Mouse (Mus musculus): ENCODE measurements around the gene Kcnma1.

Gene Kcnma1

DNA sequence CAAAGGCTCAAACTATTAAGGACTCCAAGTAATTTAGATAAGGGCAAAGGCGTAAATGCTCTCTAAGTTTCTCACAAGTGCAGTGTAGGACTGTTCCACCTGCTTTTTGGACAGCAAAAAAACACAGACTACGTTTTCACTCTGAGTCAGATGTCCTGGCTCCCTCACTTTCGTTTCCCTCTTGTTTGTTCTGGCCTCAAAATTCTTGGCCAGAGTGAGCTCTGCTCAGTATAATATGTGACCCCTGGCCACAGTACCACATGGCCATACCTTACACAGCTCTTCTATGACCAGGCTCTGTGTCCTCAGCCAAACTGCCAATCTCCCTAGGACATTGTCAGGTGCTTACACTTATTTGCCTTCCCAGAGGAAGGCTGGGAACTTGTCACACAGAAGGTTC is 241.6 kb downstream of the Kcnma1 start:
- DNase-seq: no peak

DNA sequence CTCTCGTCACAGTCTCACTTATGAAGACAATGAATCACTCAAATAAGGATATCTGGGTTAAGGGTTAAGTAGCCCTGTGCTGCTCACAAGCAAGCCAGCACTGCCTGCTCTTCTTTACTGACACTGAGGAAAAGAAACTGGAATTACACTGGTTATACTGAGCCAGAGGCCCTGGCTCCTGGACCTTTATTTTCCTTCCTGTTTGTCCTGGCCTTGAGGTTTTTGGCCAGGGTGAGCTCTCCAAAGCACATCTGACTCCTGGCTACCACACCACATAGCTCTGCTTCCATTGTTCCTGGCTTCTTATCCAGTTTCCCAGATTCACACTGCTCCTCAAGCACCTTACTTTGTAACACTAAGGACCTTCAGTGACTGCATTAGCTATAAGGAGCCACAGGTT is 242.5 kb downstream of the Kcnma1 start:
- no peak for DNase-seq

DNA sequence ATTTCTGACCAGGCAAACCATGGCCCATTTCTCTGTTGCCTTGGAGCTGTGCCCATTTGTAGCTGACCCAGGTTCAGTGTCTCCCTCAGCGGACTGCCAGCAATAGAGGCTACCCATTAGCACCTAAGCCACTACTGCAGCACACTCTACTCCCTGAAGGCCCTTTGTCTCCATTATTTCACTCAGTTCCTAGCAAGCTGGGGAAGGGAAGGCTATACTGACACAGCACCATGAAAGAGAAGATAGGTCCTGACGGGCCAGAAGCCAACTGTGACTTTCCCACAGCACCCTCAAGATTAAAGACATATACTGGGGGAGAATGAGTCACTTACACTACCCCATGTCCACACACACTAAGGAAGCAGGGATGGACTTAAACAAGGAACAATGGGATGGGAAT is 251.8 kb downstream of the Kcnma1 start:
- no peak for DNase-seq

DNA sequence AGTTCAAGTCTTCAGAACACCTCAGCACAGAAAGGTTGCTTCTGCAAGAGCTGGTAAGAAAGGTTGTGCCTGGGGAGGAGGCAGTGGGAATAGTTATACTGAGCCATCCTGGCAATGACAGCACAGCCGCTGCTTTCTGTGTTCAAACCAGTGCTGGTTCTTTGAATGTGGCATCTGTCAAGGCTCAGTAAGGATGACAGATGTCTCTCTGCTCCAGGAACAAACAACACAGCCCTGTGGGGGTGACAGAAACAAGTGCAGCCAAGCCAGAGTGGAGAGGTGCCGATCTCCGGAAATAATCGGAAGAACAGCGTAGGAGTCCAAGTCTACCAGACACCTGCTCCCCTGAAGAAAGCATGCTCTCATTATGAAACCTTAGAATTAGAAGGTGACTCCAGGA is 254.7 kb downstream of the Kcnma1 start:
- no peak for DNase-seq

DNA sequence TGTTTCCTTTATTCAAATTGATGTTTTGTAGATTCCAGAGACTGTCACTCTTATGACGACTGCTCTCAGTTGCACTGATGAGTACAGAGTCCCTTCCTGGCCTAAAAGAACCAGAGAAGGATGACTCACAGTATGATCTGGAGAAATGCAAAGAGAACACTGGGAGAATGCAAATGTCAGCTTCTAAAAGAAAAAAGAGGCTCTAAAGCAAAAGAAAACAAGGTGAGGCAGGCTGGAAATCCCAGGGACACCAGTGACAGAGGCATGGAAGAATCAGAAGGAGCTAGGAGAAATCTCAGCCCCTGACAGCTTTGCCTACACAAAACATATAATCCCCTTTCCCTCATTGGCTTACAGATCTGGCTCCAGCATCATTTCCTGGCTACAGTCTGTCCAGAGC is 255.9 kb downstream of the Kcnma1 start:
- no peak for DNase-seq

DNA sequence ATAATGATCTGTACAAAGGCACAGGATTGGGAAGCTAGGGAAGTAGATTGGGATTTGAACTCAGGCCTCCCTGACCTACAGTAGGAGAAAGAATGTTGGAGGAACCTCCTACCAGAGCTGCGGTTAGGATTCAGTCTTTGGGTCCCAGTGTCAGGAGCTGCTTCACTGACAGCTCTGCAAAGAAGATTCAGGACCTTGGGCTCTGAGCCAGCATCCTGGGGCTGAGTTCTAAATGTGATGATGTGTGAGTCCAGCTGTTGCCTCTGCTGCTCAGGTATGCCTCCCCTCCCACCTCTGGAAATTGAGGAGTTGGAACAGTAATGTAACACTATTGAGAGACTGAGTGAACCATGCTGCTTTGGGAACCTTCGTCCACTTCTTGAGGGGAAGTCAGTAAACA is 266.3 kb downstream of the Kcnma1 start:
- peak in 1 of 2 experiments; percentile 9 for DNase-seq

DNA sequence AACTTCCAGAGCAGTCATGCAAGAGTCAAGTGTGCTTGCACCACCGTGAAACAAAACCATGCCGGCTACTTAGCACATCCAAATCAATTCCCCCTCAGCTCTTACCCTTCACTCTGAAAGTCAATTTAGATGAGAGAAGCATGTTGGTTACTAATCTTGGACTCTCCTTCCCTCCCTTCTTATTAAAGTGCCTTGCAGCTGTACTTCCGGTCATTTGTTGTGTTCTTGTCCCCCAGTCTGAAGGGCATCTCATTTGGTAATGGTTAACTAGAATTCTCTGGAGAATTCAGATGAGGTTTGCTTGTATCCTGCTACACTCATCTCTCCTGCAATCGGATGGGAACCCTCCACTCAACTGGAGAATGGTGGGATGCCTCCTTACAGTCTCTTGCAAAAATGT is 267.3 kb downstream of the Kcnma1 start:
- peak in 1 of 2 experiments; percentile 22 for DNase-seq

DNA sequence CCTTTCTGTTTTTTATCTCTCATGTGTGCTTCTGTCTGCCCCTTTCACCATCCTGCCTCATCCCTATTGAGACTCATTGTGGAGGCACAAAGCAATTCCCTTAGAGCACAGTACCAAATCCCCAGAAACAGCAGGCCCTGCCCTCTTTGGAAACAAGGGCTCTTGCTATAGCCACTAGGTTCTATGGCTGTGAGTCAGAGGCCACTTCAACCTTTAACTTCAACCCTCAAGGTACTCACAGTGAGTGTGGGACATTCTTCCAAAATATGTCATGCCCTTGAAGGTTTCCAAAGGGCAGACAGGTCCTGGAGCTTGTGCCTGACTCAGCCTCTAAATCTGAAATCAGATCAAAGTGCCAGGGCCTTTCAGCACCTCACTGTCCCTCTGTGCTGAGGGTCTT is 272.8 kb downstream of the Kcnma1 start:
- no peak for DNase-seq

DNA sequence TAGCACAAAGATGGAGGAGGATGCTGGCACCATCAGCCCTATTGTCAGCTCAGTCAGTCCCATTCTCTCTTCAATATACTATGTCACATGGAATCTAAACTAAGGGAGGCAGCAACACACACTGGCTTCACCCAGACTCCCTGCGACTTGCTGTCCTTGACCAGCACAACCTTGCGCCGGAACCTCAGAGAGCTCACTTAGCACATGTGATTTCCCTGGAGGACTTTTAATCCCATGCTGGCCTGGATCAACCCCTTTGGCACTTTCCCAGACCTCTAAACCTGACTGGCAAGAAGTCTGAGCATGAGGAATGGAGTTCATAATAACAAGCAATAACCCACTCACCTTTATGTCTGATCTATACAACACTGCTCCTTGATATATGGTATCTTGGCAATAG is 280.1 kb downstream of the Kcnma1 start:
- DNase-seq: peak; percentile 13 to 57

DNA sequence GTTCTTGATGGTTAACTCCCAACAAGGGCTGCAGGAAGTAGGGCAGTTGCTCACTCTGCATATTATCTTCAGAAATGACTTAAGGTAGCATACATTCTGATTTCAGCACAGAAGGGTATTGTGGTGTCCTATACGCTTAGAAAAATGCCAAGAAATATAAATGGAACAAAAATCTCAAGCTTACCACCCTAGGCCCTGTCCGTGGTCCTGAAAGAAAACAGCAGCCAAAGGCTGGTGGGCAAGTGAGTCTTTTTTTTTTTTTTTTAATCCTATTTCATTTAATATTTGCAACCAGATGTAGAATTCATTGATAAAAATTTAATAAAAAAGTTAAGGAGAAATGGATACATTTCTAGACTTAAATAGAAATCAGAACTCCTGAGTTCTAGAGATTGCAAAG is 284.9 kb downstream of the Kcnma1 start:
- no peak for DNase-seq

DNA sequence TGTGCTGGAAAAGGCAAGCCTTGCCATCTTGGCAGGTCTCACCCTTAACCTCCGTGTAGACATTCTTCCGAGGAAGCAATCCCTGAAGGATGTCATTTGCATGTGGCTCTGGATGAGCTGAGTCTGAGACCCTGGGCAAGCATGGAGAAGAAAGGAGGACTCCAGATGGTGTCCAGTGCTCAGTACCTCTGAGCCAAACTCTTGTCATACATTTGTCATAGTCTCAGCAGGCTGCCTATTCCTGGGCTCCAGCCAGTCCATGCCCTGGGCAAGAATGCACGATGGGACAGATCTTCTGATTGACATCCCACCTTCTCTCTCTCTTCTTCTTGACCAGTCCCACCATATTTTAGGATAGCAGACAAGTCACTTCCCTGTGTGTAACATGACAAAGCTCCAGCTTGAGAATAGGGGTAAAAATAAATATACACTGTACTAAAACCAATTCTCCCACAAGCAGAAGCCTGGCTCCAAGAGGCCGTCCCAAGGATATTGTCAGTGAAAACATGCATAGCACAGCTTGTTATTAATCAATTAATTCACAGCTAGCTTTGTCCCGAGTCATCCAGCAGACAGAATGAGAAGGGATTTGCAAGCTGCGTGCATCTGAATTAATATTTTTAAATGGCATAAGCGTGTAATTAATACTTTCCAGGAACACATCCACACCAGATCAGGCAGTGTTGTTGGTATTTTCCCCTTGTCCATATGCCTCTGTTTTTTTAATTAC is 290.4 kb downstream of the Kcnma1 start:
- no peak for DNase-seq

DNA sequence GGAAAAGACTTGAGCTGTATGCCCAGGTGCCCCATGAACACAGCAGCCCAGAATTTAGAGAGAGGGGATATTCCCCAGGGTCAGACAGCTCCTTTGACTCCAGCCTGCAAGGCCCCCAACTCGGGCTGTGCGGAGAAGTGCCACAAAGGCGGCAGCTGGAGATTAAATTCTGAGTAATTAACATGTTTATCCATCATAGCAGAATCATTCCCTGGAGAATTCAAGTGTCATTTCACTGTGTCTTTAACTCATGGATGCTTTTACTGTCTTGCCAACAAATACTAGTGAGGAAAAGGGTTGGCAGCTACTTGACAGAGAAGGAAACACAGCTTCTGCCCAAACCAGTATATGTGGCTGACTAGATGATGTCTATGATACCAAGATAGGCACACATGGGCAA is 295.0 kb downstream of the Kcnma1 start:
- DNase-seq: no peak

DNA sequence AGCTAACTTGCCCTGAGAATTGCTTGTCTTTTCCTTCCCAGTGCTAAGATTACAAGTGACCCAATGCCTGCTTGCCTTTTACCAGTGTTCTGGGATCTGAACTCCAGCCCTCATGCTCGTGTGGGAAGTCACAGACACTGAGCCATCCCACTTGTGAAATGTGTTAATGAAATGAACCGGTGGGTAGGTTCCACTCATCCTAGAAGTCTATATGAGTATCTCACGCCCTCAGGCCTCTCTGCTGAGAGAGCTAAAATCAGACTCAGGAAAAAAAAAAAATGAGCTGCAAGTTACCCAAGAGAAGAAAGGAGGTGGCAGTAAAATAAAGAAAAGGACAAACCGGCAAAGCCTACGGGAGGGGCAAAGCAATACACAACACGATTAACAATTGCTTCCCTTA is 295.6 kb downstream of the Kcnma1 start:
- DNase-seq: no peak

DNA sequence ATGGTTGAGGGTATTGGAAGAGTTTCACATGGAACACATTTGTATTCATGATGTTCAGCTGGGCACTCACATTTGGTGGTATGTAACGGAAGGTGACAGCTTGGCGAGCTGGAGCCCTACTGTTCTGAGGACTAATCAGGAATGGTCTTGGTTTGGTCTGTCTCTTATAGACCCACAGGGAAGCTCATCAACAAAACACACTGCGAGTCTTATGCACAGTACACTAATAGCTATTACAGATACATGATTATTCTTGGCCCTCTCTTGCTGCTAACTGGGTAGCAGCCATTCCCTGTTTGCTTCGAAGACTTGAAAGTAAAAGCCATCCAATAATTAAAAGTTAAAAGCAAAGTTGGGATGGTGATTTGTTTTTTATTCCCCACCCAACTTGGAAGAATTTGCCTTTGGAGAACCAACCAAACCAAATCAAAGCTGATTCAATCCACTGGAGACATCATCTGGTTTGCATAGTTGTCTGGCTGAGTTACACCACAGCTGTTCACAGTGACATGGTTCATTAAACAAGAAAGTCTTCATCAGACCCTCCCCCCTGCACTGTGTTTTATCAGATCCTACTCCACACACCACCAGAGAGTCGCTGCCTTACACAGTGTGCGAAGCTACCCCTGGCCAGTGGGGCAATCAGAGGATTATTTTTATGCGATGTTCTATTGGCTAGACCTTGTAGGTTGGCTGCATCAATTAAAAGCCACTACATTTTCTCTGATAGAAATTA is 299.7 kb downstream of the Kcnma1 start:
- DNase-seq: no peak

DNA sequence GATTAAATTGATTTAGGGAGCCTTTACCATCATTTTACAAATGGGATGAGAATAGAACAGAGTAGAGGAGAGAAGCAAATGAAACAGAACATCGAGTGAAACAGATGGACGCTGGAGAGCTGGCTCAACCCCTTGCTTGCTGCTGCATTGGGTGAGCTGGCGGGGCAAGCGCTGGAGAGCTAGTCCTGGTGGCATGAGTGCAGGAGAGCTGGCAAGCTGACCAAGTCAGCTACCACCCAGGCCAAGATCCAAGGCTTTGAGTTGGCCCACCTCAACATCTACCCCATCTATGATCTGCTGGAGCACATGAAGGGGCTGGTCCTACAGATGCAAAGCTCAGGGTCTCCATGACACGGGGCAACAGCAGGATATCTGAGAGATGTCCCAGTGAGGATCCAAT is 301.4 kb downstream of the Kcnma1 start:
- no peak for DNase-seq

DNA sequence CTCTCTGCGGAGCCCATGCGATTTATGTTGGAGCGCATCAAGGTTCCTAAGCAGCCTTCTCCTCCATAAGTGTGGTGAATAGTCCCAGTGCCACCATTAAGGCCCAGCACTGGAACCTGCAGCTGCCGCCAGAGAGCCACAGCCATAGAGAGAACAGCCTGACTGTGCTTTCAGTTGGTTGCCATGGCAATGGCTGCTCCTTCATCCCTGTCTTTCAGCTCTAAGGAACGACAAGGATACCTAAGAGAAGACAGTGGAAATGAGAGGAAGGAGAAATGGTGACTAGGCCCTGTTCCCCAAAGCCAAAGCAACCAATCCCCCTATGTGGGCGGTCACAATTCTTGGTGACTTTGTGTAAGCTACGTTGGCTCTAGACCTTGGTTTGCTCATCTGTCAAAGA is 303.3 kb downstream of the Kcnma1 start:
- no peak for DNase-seq

DNA sequence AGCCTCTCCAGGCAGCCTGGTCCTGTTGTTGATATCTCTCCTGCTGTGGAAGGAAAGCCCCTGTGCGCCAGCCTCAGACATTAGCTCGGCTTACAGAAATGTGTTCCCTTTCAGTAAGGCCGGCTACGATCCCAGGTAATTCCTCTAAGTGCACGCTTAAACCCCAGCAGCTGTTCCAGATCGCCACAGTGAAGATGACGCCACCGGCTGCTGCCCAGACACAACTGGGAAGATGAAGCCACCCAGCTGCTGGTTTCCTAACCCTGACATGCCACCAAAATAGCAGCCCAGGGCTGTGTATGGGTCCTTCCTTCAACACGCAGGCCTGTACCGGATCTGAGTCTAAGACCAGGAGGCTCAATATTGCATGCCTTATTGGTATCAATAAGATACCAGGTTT is 307.5 kb downstream of the Kcnma1 start:
- no peak for DNase-seq

DNA sequence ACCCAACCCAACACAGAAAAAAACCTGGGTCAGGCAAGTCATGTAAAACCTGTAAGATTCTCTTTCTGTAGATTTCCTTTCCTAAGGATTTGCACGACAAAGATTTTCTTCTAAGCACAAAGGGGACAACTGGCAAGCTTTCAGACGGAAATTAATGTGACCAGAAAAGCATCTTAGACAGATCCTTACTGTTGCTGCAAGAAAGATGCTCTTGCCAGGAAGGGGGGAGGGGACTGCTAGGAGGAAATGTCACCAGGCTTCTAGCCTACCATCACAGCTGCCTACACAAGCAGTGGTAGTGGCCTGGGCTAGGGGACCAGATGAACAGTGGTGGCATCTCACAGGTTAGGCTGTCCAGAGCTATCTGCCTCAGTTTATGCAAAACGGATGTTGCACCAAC is 308.6 kb downstream of the Kcnma1 start:
- DNase-seq: no peak

DNA sequence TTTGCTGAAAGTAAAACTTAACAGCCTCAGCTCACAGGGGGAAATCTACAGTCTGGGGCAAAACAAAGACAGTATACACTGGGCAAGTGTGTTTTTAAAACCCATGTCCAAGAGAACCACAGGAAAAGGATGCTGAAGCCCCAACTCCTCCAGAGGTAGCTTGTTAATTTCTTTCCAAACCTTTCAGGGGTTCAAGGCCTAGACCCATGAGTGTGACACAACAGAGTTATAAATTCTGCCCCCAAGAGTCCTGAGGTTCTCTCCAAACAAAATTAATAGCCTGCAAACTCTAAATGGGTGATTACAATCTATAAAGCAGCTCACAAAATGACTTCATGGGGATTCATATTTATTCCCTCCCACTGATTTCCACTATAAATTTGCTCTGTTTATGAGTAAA is 310.0 kb downstream of the Kcnma1 start:
- no peak for DNase-seq

DNA sequence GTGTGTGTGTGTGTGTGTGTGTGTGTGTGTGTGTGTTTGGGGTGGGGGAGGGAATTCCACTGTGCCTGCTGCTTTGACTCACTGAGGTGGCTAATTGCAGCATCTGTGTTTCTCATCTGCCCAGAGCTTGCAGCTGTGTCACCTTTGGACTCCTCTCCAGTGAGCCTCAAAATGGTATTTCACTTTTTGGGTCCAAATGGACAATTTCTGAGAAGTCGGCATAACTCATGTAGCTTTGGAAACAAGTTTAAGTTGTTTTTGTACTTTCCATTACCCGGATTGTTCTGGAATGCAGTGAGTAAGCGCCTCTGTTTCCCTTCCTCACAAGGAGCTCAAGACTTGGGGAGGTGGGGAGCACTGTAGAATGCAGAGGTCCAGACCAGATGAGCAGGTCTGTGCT is 317.9 kb downstream of the Kcnma1 start:
- no peak for DNase-seq

DNA sequence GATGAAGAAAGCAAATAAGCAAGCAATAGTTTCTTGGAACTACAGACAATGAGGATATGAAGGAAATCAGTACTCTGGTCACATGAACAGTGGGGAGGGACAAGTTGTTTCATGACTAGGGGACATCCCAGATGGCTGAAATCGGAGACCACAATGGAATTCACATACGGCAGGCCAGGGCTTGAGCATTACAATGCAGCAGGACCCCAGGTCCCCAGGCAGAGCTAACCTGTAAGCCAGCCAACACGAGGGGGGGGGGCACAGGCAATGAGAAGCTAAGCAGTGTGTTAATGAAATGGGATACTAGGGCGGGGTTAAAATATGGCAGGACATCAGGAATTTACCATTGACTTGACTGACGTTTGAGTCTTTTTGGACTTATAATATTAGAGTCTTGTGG is 324.6 kb downstream of the Kcnma1 start:
- DNase-seq: no peak

DNA sequence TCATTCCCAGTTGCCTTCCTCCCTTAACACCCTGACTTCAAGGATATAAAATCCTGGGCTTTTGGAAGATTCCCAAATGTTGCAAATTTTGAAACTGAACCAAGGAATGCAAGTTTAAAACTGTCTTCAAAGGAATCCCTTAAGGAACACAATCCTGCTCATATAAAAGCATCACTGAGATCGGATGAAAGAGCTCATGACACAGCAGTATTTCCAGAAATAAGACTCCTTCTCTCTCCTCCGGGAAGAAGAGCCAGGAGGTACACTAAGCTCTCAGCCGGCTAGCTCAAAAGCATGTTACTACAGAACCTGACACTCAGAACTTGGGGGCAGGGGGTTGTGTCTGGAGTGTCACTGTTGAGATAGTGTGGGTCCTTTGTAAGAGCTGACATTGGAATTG is 325.8 kb downstream of the Kcnma1 start:
- DNase-seq: no peak

DNA sequence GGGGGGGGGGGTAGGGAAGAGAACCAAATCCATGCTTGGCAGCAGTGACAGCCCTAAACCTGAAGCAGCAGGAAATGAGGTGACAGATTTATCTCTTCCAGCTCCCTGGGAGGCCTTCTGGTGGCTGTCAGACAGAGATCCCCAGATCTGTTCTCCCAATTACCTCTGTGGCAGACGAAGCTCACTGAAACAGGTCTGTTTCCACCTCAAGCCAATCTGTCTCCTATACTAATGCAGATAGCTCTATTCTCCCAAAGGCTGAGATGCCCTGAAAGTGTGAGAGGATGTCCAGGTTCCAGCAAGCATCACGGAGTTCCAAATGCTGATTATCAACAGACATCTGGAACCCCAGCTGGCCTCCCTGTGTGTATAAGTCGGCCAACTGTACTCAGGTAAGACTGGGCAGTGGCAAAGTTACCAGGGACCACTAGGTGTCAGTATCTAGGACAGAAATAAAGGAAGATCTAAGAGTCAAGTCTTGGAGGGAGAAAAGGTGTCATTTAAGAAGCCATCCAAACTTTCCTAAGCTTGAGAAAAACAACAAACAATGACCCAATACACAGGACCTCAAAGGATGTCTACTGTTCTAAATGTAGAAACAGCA is 329.7 kb downstream of the Kcnma1 start:
- peak in 1 of 2 experiments; percentile 35 for DNase-seq

DNA sequence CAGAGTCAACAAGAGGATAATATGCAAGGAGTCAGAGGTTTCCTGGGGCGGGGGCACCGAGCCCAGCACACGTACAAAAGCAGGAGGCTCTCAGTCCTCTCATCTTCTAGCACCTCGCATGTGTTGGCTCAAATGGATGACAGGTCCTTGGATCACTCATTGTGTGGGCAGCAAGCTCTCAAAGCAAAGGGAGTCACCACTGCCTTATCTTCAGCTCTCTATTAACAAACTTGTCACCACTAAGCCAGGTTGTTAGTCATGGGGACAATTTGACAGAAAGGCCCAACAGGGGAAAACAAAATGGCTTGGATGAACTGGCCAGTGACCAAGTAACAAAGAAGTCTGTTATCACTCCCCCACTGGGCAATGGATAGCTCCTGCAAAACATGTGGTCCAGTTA is 331.5 kb downstream of the Kcnma1 start:
- DNase-seq: no peak

Data from kidney, postnatal 25 days (tissue).